Mouse (Mus musculus): ENCODE data around the gene Gm21739. TPM values are rescaled to one million over a fixed set of nuclear protein-coding genes. Genes with fewer than 3 reads are reported as not detected.
"Not testable (repeated sequence)": the region's sequence is repeated elsewhere in the genome, so short reads cannot be mapped to it uniquely, and the experiment has no call there.

Gm21739 gene
- polyA plus RNA-seq (2015; fragmentation: Nextera tagmentation; extraction: Ambion mirVana): not detected in 2 replicates

GRCm38 (mm10) chrY:44264344-44264743, at the start of gene Gm21739:
Gm21739 (minus strand) TSS chrY:44264444.
- H3K4me2 ChIP-seq; H3K27me3 ChIP-seq; H3K9ac ChIP-seq; H3K27ac ChIP-seq; H3K36me3 ChIP-seq; H3K9me3 ChIP-seq; ATAC-seq (ENCODE audit: insufficient number of reproducible peaks, low FRiP score, low TSS enrichment, low read depth); H3K4me3 ChIP-seq; H3K4me1 ChIP-seq: not testable (repeated sequence)
- no CpG with 5 or more reads among the region's 6 CpGs for WGBS
